Comparison of ENCODE assay signal across 9 mouse cellular contexts in genomic region chr4:109238428-109239268, GRCm38 (mm10). TPM values are rescaled to one million over a fixed set of nuclear protein-coding genes. Genes with fewer than 3 reads are reported as not detected.
DNase-seq lines count a peak whose midpoint lies in the region; ATAC-seq and TF ChIP-seq lines count a peak whose summit lies in the region.
"Had no signal": no experiment of that assay in that cellular context is flagged by ENCODE, and none has a peak within 500 bp of the region (broad histone marks: within the 10 kb centered on the region; RNA-seq: fewer than 3 reads in every experiment).

No protein-coding gene starts in this region.

- TF ChIP-seq POLR2A in kidney, adult 2 months (IDR thresholded peaks at IDR 0.05; ENCODE audit: low read depth, low read length), result no peak

- peak; percentile 79 for DNase-seq in kidney, adult 2 months
- peak; percentile 72 for DNase-seq in adrenal gland, postnatal 14 days
- DNase-seq in gastrocnemius, postnatal 14 days, result peak; percentile 39
- DNase-seq in left cerebral cortex, postnatal 4 days, result peak; percentile 39
- DNase-seq in urinary bladder, postnatal 25 days (ENCODE audit: low spot score), result no peak
- no peak for DNase-seq in yolk sac, embryonic 10.5 days (ENCODE audit: low spot score)

- H3K9me3 ChIP-seq in kidney, embryonic 14.5 days (ENCODE audit: control insufficient read depth, low read length), result no peaks in the 10 kb centered on the region

- H3K27me3 ChIP-seq in kidney, adult 2 months (replicated peaks; ENCODE audit: control insufficient read depth, insufficient read depth, low read length), result no peaks in the 10 kb centered on the region
- H3K27me3 ChIP-seq in kidney, embryonic 14.5 days (ENCODE audit: control insufficient read depth, insufficient read depth, low read length), result no peaks in the 10 kb centered on the region

- no peak overlapping the region for H3K27ac ChIP-seq in kidney, adult 2 months (ENCODE audit: insufficient read depth, low read depth, low read length)
- H3K27ac ChIP-seq in kidney, embryonic 14.5 days (ENCODE audit: low read depth, low read length), result no peak overlapping the region

- no peak for TF ChIP-seq CTCF in kidney, adult 2 months (conservative IDR thresholded peaks at IDR 0.05; ENCODE audit: insufficient read depth, insufficient read length, low read depth, low read length)

- no peak overlapping the region for H3K4me2 ChIP-seq in kidney, embryonic 14.5 days (replicated peaks; ENCODE audit: low read depth, low read length)

- intact Hi-C loops in gastrocnemius, postnatal 14 days (cut with DNase I; ENCODE audit: low total_unique reads), result no loop called here
- intact Hi-C loops in left cerebral cortex, postnatal 4 days (cut with DNase I), result no loop called here

- ATAC-seq in kidney, embryonic 14.5 days (ENCODE audit: low FRiP score, low TSS enrichment), result no peak
- ATAC-seq in CD4-positive, CD25-positive, alpha-beta regulatory T cell, adult 4 months, result no peak

- H3K4me3 ChIP-seq in kidney, adult 2 months (ENCODE audit: insufficient read depth, low read depth, low read length), result no peak overlapping the region
- H3K4me3 ChIP-seq in kidney, embryonic 14.5 days (ENCODE audit: low read length), result no peak overlapping the region

- WGBS in kidney, adult 2 months, result 69% methylated on average over 24 of the region's 24 CpGs
- whole genome bisulfite sequencing in kidney, embryonic 14.5 days, result 84% methylated on average over 24 of the region's 24 CpGs

- H3K36me3 ChIP-seq in kidney, adult 2 months (ENCODE audit: control insufficient read depth, insufficient read depth, low read length), result no peaks in the 10 kb centered on the region
- H3K36me3 ChIP-seq in kidney, embryonic 14.5 days (ENCODE audit: control insufficient read depth, insufficient read depth, low read length), result no peaks in the 10 kb centered on the region

- H3K4me1 ChIP-seq in kidney, adult 2 months (ENCODE audit: control insufficient read depth, insufficient read depth, low read length), result no peaks in the 10 kb centered on the region
- H3K4me1 ChIP-seq in kidney, embryonic 14.5 days (ENCODE audit: control insufficient read depth, insufficient read depth, low read length), result no peaks in the 10 kb centered on the region

- no peak overlapping the region for H3K9ac ChIP-seq in kidney, embryonic 14.5 days (ENCODE audit: low read depth, low read length)

RNA-seq across cellular contexts. Expression of gene Calr4, which starts 4.4 kb away (rescaled TPM):
- not detected in 2 replicates for polyA plus RNA-seq in kidney, adult 2 months (2012; rRNA removed)
- polyA plus RNA-seq in kidney, embryonic 14.5 days (2014; fragmentation: Nextera tagmentation; extraction: Ambion mirVana), result 0.45 and 0.60 TPM in 2 replicates
- total RNA-seq in adrenal gland, postnatal 14 days (2021), result 1.5 TPM in 2 replicates
- total RNA-seq in gastrocnemius, postnatal 14 days (2021), result under 1 TPM in 1 of 2 experiments, not detected in 1; 0.12 TPM
- total RNA-seq in left cerebral cortex, postnatal 4 days (2021), result under 1 TPM in 1 of 2 experiments, not detected in 1; 0.46 TPM
- polyA plus RNA-seq in CD4-positive, CD25-positive, alpha-beta regulatory T cell, adult 4 months (2017; shearing (Covaris generic)), result not detected
- polyA plus RNA-seq: liver, embryonic 16.5 days had no signal

RNA-seq across cellular contexts. Expression of gene Osbpl9, which starts 36.6 kb away (rescaled TPM):
- 182 and 201 TPM in 2 replicates for polyA plus RNA-seq in kidney, adult 2 months (2012; rRNA removed)
- polyA plus RNA-seq in kidney, embryonic 14.5 days (2014; fragmentation: Nextera tagmentation; extraction: Ambion mirVana), result 48.5 and 61.1 TPM in 2 replicates
- 128 and 156 TPM in 2 replicates for total RNA-seq in adrenal gland, postnatal 14 days (2021)
- total RNA-seq in gastrocnemius, postnatal 14 days (2021), result 100 to 1,000 TPM in 1 of 2 experiments, 10 to 100 TPM in 1; 76.2 to 100 TPM
- total RNA-seq in left cerebral cortex, postnatal 4 days (2021), result 10 to 100 TPM; 66.6 to 81.4 TPM
- polyA plus RNA-seq in CD4-positive, CD25-positive, alpha-beta regulatory T cell, adult 4 months (2017; shearing (Covaris generic)), result 100 to 1,000 TPM in 1 of 2 experiments, 10 to 100 TPM in 1; 99.7 to 109 TPM

RNA-seq across cellular contexts. Expression of gene Eps15, which starts 41.4 kb away (rescaled TPM):
- 14.0 and 19.3 TPM in 2 replicates for polyA plus RNA-seq in kidney, adult 2 months (2012; rRNA removed)
- 20.3 and 41.6 TPM in 2 replicates for polyA plus RNA-seq in kidney, embryonic 14.5 days (2014; fragmentation: Nextera tagmentation; extraction: Ambion mirVana)
- total RNA-seq in adrenal gland, postnatal 14 days (2021), result 58.2 and 64.4 TPM in 2 replicates
- 10 to 100 TPM; 39.2 to 48.1 TPM for total RNA-seq in gastrocnemius, postnatal 14 days (2021)
- total RNA-seq in left cerebral cortex, postnatal 4 days (2021), result 100 to 1,000 TPM in 1 of 2 experiments, 10 to 100 TPM in 1; 97.7 to 103 TPM
- 10 to 100 TPM; 77.7 to 82.2 TPM for polyA plus RNA-seq in CD4-positive, CD25-positive, alpha-beta regulatory T cell, adult 4 months (2017; shearing (Covaris generic))

Comparison
In these comparisons a context has a peak if more than half of its experiments do, and no peak if none do; other contexts are left out.
1. DNase-seq: peak in kidney, adult 2 months (single experiment), adrenal gland, postnatal 14 days (single experiment), gastrocnemius, postnatal 14 days (single experiment) and left cerebral cortex, postnatal 4 days (single experiment); none in urinary bladder, postnatal 25 days (single experiment) and yolk sac, embryonic 10.5 days (single experiment).